Mouse (Mus musculus): ENCODE measurements around the gene Sec22a.

DNA sequence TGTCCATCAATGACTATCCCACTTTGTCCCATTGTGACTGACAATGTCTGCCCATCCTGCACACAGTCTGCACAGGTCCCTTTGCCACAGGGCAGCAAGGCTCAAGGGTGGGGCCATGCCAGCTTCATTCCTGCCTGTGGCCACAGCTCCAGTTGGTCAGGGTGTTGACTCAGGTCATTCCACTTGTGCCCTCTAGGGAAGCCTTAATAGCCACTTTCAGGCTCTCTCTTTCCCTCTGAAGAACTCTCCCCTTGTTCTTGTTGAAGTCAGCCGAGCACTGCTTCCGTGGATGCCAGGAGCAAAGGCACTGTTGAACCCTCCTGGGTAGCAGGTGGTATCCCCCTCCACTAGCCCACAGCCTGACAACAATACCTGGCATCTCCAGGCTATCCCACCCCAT is 81.3 kb downstream of the Sec22a start:
- TF ChIP-seq CTCF (IDR thresholded peaks at IDR 0.05; ENCODE audit: insufficient read depth, low read length) (no peak; the same call in 1 of the 2 replicates), POLR2A (IDR thresholded peaks at IDR 0.05; ENCODE audit: borderline replicate concordance, extremely low read depth, low read depth, low read length) (no peak)

Data from lung, adult 2 months (tissue).